Mouse (Mus musculus): Measurements from ENCODE around the gene Dbndd1. TPM values are rescaled to one million over a fixed set of nuclear protein-coding genes. Genes with fewer than 3 reads are reported as not detected.
"Not testable (repeated sequence)": the region's sequence is repeated elsewhere in the genome, so short reads cannot be mapped to it uniquely, and the experiment has no call there.

Dbndd1 gene
- total and polyA plus RNA-seq, 2 experiments = not detected

- 91% methylated on average over 15 of the region's 15 CpGs for WGBS
- Histone ChIP-seq H3K27ac (replicated peaks; ENCODE audit: insufficient read depth, low read depth, low read length) (no peak overlapping the region), H3K36me3 (ENCODE audit: control insufficient read depth, insufficient read depth, low read length) (peaks cover 67% of the 10 kb centered on the region), H3K27me3 (ENCODE audit: control insufficient read depth, insufficient read depth, low read length) (no peaks in the 10 kb centered on the region), H3K4me3 (ENCODE audit: insufficient read depth, low read depth, low read length) (no peak overlapping the region), H3K4me1 (ENCODE audit: control insufficient read depth, insufficient read depth, low read length) (no peaks in the 10 kb centered on the region), H3K9ac (ENCODE audit: low read depth, low read length) (no peak overlapping the region), H3K79me2 (ENCODE audit: control insufficient read depth, insufficient read depth, low read length) (no peaks in the 10 kb centered on the region)
- no peak for DNase-seq (ENCODE audit: extremely low read depth, low read depth, low spot score)
- no peak for TF ChIP-seq POLR2A (IDR thresholded peaks at IDR 0.05; ENCODE audit: extremely low read depth, insufficient read depth, low read length)
- TF ChIP-seq CTCF (IDR thresholded peaks at IDR 0.05; ENCODE audit: low read depth, low read length) = no peak
Measured at GRCm38 (mm10) chr8:123491280-123492075, 23.8 kb downstream of the Dbndd1 start.

- H3K27ac ChIP-seq (replicated peaks; ENCODE audit: insufficient read depth, low read depth, low read length) = no peak overlapping the region
- 96% methylated on average over 7 of the region's 7 CpGs for WGBS
- H3K9ac ChIP-seq (ENCODE audit: low read depth, low read length) = no peak overlapping the region
- H3K27me3 ChIP-seq (ENCODE audit: control insufficient read depth, insufficient read depth, low read length) = no peaks in the 10 kb centered on the region
- no peak for DNase-seq (ENCODE audit: extremely low read depth, low read depth, low spot score)
- H3K4me3 ChIP-seq (ENCODE audit: insufficient read depth, low read depth, low read length) = no peak overlapping the region
- peaks cover 34% of the 10 kb centered on the region for H3K36me3 ChIP-seq (ENCODE audit: control insufficient read depth, insufficient read depth, low read length)
- peaks cover 12% of the 10 kb centered on the region; the same call in 1 of the 2 replicates for H3K79me2 ChIP-seq (ENCODE audit: control insufficient read depth, insufficient read depth, low read length)
- H3K4me1 ChIP-seq (ENCODE audit: control insufficient read depth, insufficient read depth, low read length) = peaks cover 10% of the 10 kb centered on the region; the same call in 1 of the 2 replicates
- TF ChIP-seq POLR2A (IDR thresholded peaks at IDR 0.05; ENCODE audit: extremely low read depth, insufficient read depth, low read length) (no peak), CTCF (IDR thresholded peaks at IDR 0.05; ENCODE audit: low read depth, low read length) (peak; percentile 34; the same call in 1 of the 2 replicates)
Measured at GRCm38 (mm10) chr8:123482627-123483026, 32.6 kb downstream of the Dbndd1 start.

GRCm38 (mm10) chr8:123478456-123479218 lies 36.6 kb downstream of the Dbndd1 start:
- DNase-seq (ENCODE audit: extremely low read depth, low read depth, low spot score) = peak; percentile 25
- Histone ChIP-seq H3K79me2 (ENCODE audit: control insufficient read depth, insufficient read depth, low read length) (peaks cover 12% of the 10 kb centered on the region; the same call in 1 of the 2 replicates), H3K4me1 (ENCODE audit: control insufficient read depth, insufficient read depth, low read length) (peaks cover 17% of the 10 kb centered on the region; the same call in 1 of the 2 replicates), H3K4me3 (ENCODE audit: insufficient read depth, low read depth, low read length) (peak overlapping the region; percentile 88), H3K27ac (replicated peaks; ENCODE audit: insufficient read depth, low read depth, low read length) (peak overlapping the region; percentile 94), H3K9ac (ENCODE audit: low read depth, low read length) (peak overlapping the region; percentile 97), H3K36me3 (ENCODE audit: control insufficient read depth, insufficient read depth, low read length) (peaks cover 11% of the 10 kb centered on the region; the same call in 1 of the 2 replicates), H3K27me3 (ENCODE audit: control insufficient read depth, insufficient read depth, low read length) (no peaks in the 10 kb centered on the region)
- TF ChIP-seq CTCF (IDR thresholded peaks at IDR 0.05; ENCODE audit: low read depth, low read length) (no peak), POLR2A (IDR thresholded peaks at IDR 0.05; ENCODE audit: extremely low read depth, insufficient read depth, low read length) (no peak)
- 25% methylated on average over 16 of the region's 16 CpGs for WGBS

DNA sequence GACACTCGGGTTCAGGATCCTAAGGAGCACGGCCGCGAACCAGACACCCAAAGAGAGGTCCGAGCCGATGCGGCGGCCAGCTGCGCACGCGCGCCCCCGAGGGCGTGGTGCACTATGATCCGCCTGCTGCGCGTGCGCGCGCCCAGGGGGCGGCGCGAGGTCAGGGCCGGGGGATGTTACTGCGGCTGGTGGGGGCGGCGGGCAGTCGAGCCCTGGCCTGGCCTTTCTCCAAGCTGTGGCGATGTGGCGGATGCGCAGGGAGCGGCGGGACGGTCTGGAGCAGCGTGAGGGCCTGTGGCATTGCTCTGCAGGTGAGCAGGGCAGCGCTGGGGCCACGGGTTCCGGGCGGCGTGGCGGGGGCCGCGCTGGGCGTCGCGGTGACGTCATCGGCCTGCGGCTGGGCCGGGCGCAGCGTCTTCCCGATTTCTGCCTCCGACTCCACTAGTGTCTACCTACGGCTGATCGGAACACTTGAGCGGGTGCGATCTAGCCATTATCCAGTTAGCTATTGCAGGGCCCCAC lies 37.5 kb downstream of the Dbndd1 start, which contains the start of gene Afg3l1:
Gene Afg3l1, plus strand, starts transcription at position 167 of the 522 bp plus-strand sequence.
- Histone ChIP-seq H3K4me3 (ENCODE audit: insufficient read depth, low read depth, low read length) (peak within 1 kb of the TSS; percentile 88), H3K9ac (ENCODE audit: low read depth, low read length) (peak within 1 kb of the TSS; percentile 97), H3K79me2 (ENCODE audit: control insufficient read depth, insufficient read depth, low read length) (peaks cover 12% of the 10 kb centered on the region; the same call in 1 of the 2 replicates), H3K27ac (replicated peaks; ENCODE audit: insufficient read depth, low read depth, low read length) (peak within 1 kb of the TSS; percentile 94), H3K4me1 (ENCODE audit: control insufficient read depth, insufficient read depth, low read length) (peaks cover 19% of the 10 kb centered on the region), H3K36me3 (ENCODE audit: control insufficient read depth, insufficient read depth, low read length) (peaks cover 5% of the 10 kb centered on the region; the same call in 1 of the 2 replicates), H3K27me3 (ENCODE audit: control insufficient read depth, insufficient read depth, low read length) (no peaks in the 10 kb centered on the region)
- TF ChIP-seq POLR2A (IDR thresholded peaks at IDR 0.05; ENCODE audit: extremely low read depth, insufficient read depth, low read length) (peak; percentile 54; the same call in 1 of the 2 replicates), CTCF (IDR thresholded peaks at IDR 0.05; ENCODE audit: low read depth, low read length) (no peak)
- peak; percentile 65 for DNase-seq (ENCODE audit: extremely low read depth, low read depth, low spot score)
- WGBS = under 1% methylated on average over 57 of the region's 58 CpGs

DNA sequence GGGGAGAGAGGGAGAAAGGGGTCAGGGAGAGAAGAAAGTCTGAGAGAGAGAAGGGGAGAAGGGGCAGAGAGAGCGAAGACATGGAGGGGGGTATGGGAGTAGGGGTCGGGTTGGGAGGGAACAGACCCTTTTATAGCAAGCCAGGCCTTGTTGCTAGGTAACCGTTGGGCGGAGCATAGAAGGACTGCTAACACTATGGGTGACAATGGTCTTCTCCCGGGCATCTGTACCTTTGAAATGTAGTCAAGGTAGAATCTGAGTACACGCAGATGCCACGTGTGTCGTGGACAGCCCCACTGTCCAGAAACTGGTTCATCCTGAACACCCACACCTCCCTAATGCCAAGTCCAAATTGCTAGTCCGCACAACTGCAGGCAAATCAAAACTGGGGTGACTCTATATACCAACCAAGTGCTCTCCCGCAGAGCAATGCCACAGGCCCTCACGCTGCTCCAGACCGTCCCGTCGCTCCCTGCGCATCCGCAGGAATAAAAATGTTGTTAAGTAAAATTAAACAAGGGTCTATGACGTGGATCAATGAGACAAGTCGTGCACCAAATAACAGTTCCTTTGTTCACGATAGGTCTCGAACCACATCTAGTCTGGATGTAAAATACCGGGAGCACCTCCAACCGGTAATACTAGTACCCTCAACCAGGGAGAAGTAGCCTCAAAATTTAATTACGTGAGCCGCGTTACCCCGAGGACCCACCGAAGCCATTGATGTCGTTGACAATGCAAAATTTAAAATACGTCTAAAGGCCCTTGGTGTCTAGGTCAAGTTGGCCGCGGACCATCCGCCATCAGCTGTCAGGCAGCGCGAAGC lies 38.1 kb downstream of the Dbndd1 start:
- Histone ChIP-seq H3K4me1 (ENCODE audit: control insufficient read depth, insufficient read depth, low read length) (peaks cover 20% of the 10 kb centered on the region), H3K79me2 (ENCODE audit: control insufficient read depth, insufficient read depth, low read length) (peaks cover 12% of the 10 kb centered on the region; the same call in 1 of the 2 replicates), H3K36me3 (ENCODE audit: control insufficient read depth, insufficient read depth, low read length) (peaks cover 5% of the 10 kb centered on the region; the same call in 1 of the 2 replicates), H3K27ac (replicated peaks; ENCODE audit: insufficient read depth, low read depth, low read length) (peak overlapping the region; percentile 37; the same call in 1 of the 2 replicates), H3K9ac (ENCODE audit: low read depth, low read length) (peak overlapping the region; percentile 66), H3K4me3 (ENCODE audit: insufficient read depth, low read depth, low read length) (peak overlapping the region; percentile 88), H3K27me3 (ENCODE audit: control insufficient read depth, insufficient read depth, low read length) (no peaks in the 10 kb centered on the region)
- DNase-seq (ENCODE audit: extremely low read depth, low read depth, low spot score) = peak; percentile 54
- 8% methylated on average over 34 of the region's 34 CpGs for WGBS
- no peak for TF ChIP-seq CTCF (IDR thresholded peaks at IDR 0.05; ENCODE audit: low read depth, low read length)
- no peak for TF ChIP-seq POLR2A (IDR thresholded peaks at IDR 0.05; ENCODE audit: extremely low read depth, insufficient read depth, low read length)

DNA sequence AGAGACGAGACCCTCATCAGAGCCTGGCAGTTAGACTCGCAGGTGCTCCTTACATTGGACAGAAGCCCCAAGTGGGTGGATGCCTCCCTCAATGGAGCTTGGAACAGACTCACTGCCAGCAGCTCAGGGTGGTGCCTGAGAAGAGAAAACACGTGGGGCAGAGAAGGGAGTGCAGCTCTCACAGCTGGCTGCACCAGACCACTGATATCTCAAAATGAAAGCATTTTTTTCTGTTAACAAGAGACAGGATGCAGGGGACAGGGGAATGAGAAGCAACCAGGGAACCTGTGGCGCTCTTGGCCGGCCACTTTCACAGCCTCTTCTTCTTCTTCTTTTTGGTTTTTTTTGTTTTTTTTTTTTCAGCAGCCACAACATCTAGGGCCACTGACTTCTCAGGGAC lies 40.7 kb downstream of the Dbndd1 start:
- Histone ChIP-seq H3K4me1 (ENCODE audit: control insufficient read depth, insufficient read depth, low read length) (peaks cover 20% of the 10 kb centered on the region), H3K79me2 (ENCODE audit: control insufficient read depth, insufficient read depth, low read length) (peaks cover 12% of the 10 kb centered on the region; the same call in 1 of the 2 replicates)
- not testable (repeated sequence) for H3K36me3 ChIP-seq (ENCODE audit: control insufficient read depth, insufficient read depth, low read length); H3K4me3 ChIP-seq (ENCODE audit: insufficient read depth, low read depth, low read length); H3K27ac ChIP-seq (replicated peaks; ENCODE audit: insufficient read depth, low read depth, low read length); DNase-seq (ENCODE audit: extremely low read depth, low read depth, low spot score); H3K27me3 ChIP-seq (ENCODE audit: control insufficient read depth, insufficient read depth, low read length); H3K9ac ChIP-seq (ENCODE audit: low read depth, low read length)
- 63% methylated on average over 5 of the region's 5 CpGs for WGBS

GRCm38 (mm10) chr8:123472991-123473390 lies 42.3 kb downstream of the Dbndd1 start:
- H3K27me3 ChIP-seq (ENCODE audit: control insufficient read depth, insufficient read depth, low read length); H3K4me3 ChIP-seq (ENCODE audit: insufficient read depth, low read depth, low read length); H3K79me2 ChIP-seq (ENCODE audit: control insufficient read depth, insufficient read depth, low read length); H3K36me3 ChIP-seq (ENCODE audit: control insufficient read depth, insufficient read depth, low read length): not testable (repeated sequence)
- H3K27ac ChIP-seq (replicated peaks; ENCODE audit: insufficient read depth, low read depth, low read length) = peak overlapping the region; percentile 72
- peak; percentile 88 for DNase-seq (ENCODE audit: extremely low read depth, low read depth, low spot score)
- peak overlapping the region; percentile 34; the same call in 1 of the 2 replicates for H3K9ac ChIP-seq (ENCODE audit: low read depth, low read length)
- peaks cover 14% of the 10 kb centered on the region for H3K4me1 ChIP-seq (ENCODE audit: control insufficient read depth, insufficient read depth, low read length)
- 16% methylated on average over 6 of the region's 6 CpGs for WGBS

Measured in liver, adult 2 months (tissue).